In the genomic region with DNA sequence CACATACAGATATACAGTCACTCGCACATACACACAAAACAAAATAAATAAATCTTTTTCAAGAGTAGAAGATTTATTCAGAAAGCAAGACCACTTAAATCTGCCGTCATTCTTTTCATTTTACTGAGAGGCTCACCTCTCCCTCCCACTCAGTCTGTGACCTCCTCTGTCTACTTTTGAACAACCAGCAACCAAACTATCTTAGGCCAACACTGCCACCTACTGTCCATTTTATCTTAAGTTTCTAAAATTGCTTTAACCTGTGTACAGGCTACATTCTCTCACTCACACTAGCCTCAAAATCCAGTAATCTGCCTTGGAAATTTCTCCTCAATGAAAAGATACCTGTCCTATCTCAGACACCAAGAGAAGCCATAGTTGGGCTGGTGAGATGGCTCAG, we compare ENCODE assay signal across 17 mouse cellular contexts. TPM values are rescaled to one million over a fixed set of nuclear protein-coding genes. Genes with fewer than 3 reads are reported as not detected.
DNase-seq lines count a peak whose midpoint lies in the region; ATAC-seq and TF ChIP-seq lines count a peak whose summit lies in the region.
"Had no signal": no experiment of that assay in that cellular context is flagged by ENCODE, and none has a peak within 500 bp of the region (broad histone marks: within the 10 kb centered on the region; RNA-seq: fewer than 3 reads in every experiment).

No protein-coding gene starts in this region.

- peaks cover 5% of the 10 kb centered on the region; the same call in 1 of the 2 replicates for H3K9me3 ChIP-seq in heart, postnatal 0 days (replicated peaks; ENCODE audit: control insufficient read depth, low read length)
- H3K9me3 ChIP-seq: hindbrain, embryonic 13.5 days; limb, embryonic 12.5 days; stomach, embryonic 15.5 days had no signal

- no peaks in the 10 kb centered on the region for H3K4me1 ChIP-seq in heart, postnatal 0 days (ENCODE audit: control insufficient read depth, insufficient read depth)
- H3K4me1 ChIP-seq: forebrain, embryonic 13.5 days; hindbrain, embryonic 13.5 days; limb, embryonic 12.5 days; stomach, embryonic 15.5 days had no signal

- ATAC-seq in heart, postnatal 0 days (ENCODE audit: insufficient read depth, low read depth): no peak
- ATAC-seq: forebrain, embryonic 13.5 days had no signal

- H3K4me2 ChIP-seq in heart, postnatal 0 days (ENCODE audit: low read depth, low read length): no peak overlapping the region
- H3K4me2 ChIP-seq: forebrain, embryonic 13.5 days; hindbrain, embryonic 13.5 days; limb, embryonic 12.5 days; stomach, embryonic 15.5 days had no signal

- no peaks in the 10 kb centered on the region for H3K36me3 ChIP-seq in heart, postnatal 0 days (replicated peaks; ENCODE audit: control insufficient read depth, insufficient read depth, low read length)
- H3K36me3 ChIP-seq: hindbrain, embryonic 13.5 days; limb, embryonic 12.5 days; stomach, embryonic 15.5 days had no signal

- no peak overlapping the region for H3K4me3 ChIP-seq in heart, postnatal 0 days (ENCODE audit: low read depth, low read length)
- H3K4me3 ChIP-seq: forebrain, embryonic 13.5 days; hindbrain, embryonic 13.5 days; limb, embryonic 12.5 days; myocyte; stomach, embryonic 15.5 days had no signal

- peak; percentile 7; the same call in 1 of the 2 replicates for TF ChIP-seq CTCF in heart, postnatal 0 days (IDR thresholded peaks at IDR 0.05; ENCODE audit: low read depth)

- no peak for TF ChIP-seq EP300 in heart, postnatal 0 days (IDR thresholded peaks at IDR 0.05; ENCODE audit: low read depth)

- DNase-seq in heart, postnatal 0 days (ENCODE audit: low spot score): no peak
- no peak for DNase-seq in heart, postnatal 10 days
- peak; percentile 55 for DNase-seq in 416B (ENCODE audit: low read depth)
- DNase-seq in MEL-GATA-1-ER (ENCODE audit: extremely low read depth, low read depth): peak; percentile 1
- peak; percentile 7 for DNase-seq in embryo, embryonic 11.5 days (ENCODE audit: low read depth, low spot score)
- DNase-seq in right cerebral cortex, postnatal 4 days: no peak
- DNase-seq in thymus, postnatal 4 days: no peak
- no peak for DNase-seq in left cerebral cortex, postnatal 10 days (ENCODE audit: extremely low spot score in 1 of 2, low spot score in 2 of 2)
- DNase-seq: heart, adult 18-20 months; lung, postnatal 10 days; right cerebral cortex, adult 18-20 months had no signal

- no peaks in the 10 kb centered on the region for H3K27me3 ChIP-seq in heart, postnatal 0 days (ENCODE audit: control insufficient read depth, insufficient read depth, low read length)
- H3K27me3 ChIP-seq: forebrain, embryonic 13.5 days; hindbrain, embryonic 13.5 days; limb, embryonic 12.5 days; stomach, embryonic 15.5 days had no signal

- H3K27ac ChIP-seq in heart, postnatal 0 days (ENCODE audit: low read depth): no peak overlapping the region
- H3K27ac ChIP-seq: forebrain, embryonic 13.5 days; hindbrain, embryonic 13.5 days; limb, embryonic 12.5 days; stomach, embryonic 15.5 days had no signal

- no peak overlapping the region for H3K9ac ChIP-seq in heart, postnatal 0 days (replicated peaks; ENCODE audit: low read depth, low read length)
- H3K9ac ChIP-seq: forebrain, embryonic 13.5 days; hindbrain, embryonic 13.5 days; limb, embryonic 12.5 days; stomach, embryonic 15.5 days had no signal

- 82% methylated on average over 2 of the region's 2 CpGs for WGBS in heart, postnatal 0 days

- intact Hi-C loops in heart, postnatal 10 days (cut with DNase I): no loop called here
- intact Hi-C loops in left cerebral cortex, postnatal 10 days (cut with DNase I): no loop called here

RNA-seq across cellular contexts. Expression of a gene that starts 31.4 kb away (rescaled TPM):
- total RNA-seq in heart, postnatal 0 days (2014; rRNA removed; ENCODE audit: low replicate concordance): not detected in 2 replicates
- polyA plus RNA-seq in heart, postnatal 0 days (2015; fragmentation: Nextera tagmentation; extraction: Ambion mirVana): not detected in 2 replicates
- total RNA-seq in heart, postnatal 10 days (2021): not detected
- not detected for total RNA-seq in left cerebral cortex, postnatal 10 days (2021)
- total RNA-seq: common myeloid progenitor, adult 5-6 weeks; heart, adult 18-20 months had no signal
- polyA plus RNA-seq: forebrain, embryonic 13.5 days; limb, embryonic 12.5 days; myocyte; stomach, embryonic 15.5 days had no signal

RNA-seq across cellular contexts. Expression of a gene that starts 40.8 kb away (rescaled TPM):
- 22.4 and 41.6 TPM in 2 replicates for total RNA-seq in heart, postnatal 0 days (2014; rRNA removed; ENCODE audit: low replicate concordance)
- polyA plus RNA-seq in heart, postnatal 0 days (2015; fragmentation: Nextera tagmentation; extraction: Ambion mirVana): 56.4 and 57.7 TPM in 2 replicates
- total RNA-seq in heart, postnatal 10 days (2021): 10 to 100 TPM; 32.5 to 35.8 TPM
- total RNA-seq in left cerebral cortex, postnatal 10 days (2021): 10 to 100 TPM; 67.3 to 72.1 TPM

RNA-seq across cellular contexts. Expression of a gene that starts 41.3 kb away (rescaled TPM):
- 9.6 and 11.8 TPM in 2 replicates for total RNA-seq in heart, postnatal 0 days (2014; rRNA removed; ENCODE audit: low replicate concordance)
- polyA plus RNA-seq in heart, postnatal 0 days (2015; fragmentation: Nextera tagmentation; extraction: Ambion mirVana): 5.3 and 6.3 TPM in 2 replicates
- total RNA-seq in heart, postnatal 10 days (2021): 10 to 100 TPM; 10.7 to 11.7 TPM
- 1 to 10 TPM; 5.6 to 6.8 TPM for total RNA-seq in left cerebral cortex, postnatal 10 days (2021)

Comparison
In these comparisons a context has a peak if more than half of its experiments do, and no peak if none do; other contexts are left out.
1. DNase-seq: peak in 416B (single experiment), MEL-GATA-1-ER (single experiment) and embryo, embryonic 11.5 days (single experiment); none in heart, postnatal 0 days (single experiment), heart, postnatal 10 days (0 of 2), right cerebral cortex, postnatal 4 days (single experiment), thymus, postnatal 4 days (single experiment) and left cerebral cortex, postnatal 10 days (0 of 2).